Mouse (Mus musculus): Measurements from ENCODE around the gene Cog1. TPM values are rescaled to one million over a fixed set of nuclear protein-coding genes. Genes with fewer than 3 reads are reported as not detected.
A peak's percentile ranks its signal among the peaks of the same experiment; 100 is the strongest.

Gene Cog1
- polyA plus RNA-seq, 1 experiment from 2014 or later, result 18.6 TPM

DNA sequence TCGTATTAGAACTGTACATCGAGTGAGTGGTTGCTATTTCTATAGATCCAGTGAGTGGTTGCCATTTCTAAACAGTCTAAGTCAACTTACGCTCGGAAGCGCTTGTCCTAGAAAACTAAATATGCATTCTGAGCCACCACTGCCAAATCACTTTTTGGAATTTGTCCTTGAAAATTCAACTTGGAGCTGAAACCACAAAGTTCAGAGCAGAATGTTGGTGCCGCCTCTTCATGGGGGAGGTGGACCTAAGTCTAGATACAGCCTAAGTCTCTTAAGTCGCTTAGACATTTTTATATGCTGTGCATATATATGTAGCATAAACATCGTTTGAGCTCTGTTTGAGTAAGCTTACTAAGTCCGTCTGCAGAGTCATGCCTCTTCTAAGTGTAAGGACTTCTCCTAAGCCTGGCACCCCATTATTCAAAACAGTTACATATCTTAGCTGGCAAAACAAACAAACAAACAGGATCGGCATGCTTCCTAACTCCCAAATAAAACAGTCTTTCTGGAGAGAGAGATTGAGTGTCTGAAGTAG, 37.8 kb upstream of the Cog1 start:
- H3K9me3 ChIP-seq (ENCODE audit: low read length), result no peaks in the 10 kb centered on the region
- WGBS, result 45% methylated on average over 10 of the region's 10 CpGs
- H3K4me1 ChIP-seq (ENCODE audit: insufficient read depth, low read depth, low read length), result no peaks in the 10 kb centered on the region; the same call in 1 of the 2 replicates
- H3K9ac ChIP-seq (replicated peaks; ENCODE audit: low read depth), result no peak overlapping the region
- TF ChIP-seq CTCF (IDR thresholded peaks at IDR 0.05) (no peak), EP300 (IDR thresholded peaks at IDR 0.05) (no peak)
- ATAC-seq (no peak), DNase-seq (ENCODE audit: low spot score) (no peak)
- no peak overlapping the region; the same call in 1 of the 2 replicates for H3K4me2 ChIP-seq (replicated peaks; ENCODE audit: low read depth, low read length)
- no peak overlapping the region for H3K27ac ChIP-seq (ENCODE audit: low read length)
- no peaks in the 10 kb centered on the region for H3K36me3 ChIP-seq (ENCODE audit: insufficient read depth, low read length)
- H3K4me3 ChIP-seq (ENCODE audit: low read depth, low read length), result no peak overlapping the region
- no peaks in the 10 kb centered on the region for H3K27me3 ChIP-seq (replicated peaks; ENCODE audit: insufficient read depth, low read length)

- H3K27ac ChIP-seq (ENCODE audit: low read length), result peak overlapping the region; percentile 11; the same call in 1 of the 2 replicates
- peak overlapping the region; percentile 38 for H3K4me2 ChIP-seq (replicated peaks; ENCODE audit: low read depth, low read length)
- H3K4me3 ChIP-seq (ENCODE audit: low read depth, low read length), result 0 out of 2 replicates have a peak overlapping the region, but pooled peaks have one; percentile 3
- no peaks in the 10 kb centered on the region for H3K36me3 ChIP-seq (ENCODE audit: insufficient read depth, low read length)
- H3K4me1 ChIP-seq (ENCODE audit: insufficient read depth, low read depth, low read length), result no peaks in the 10 kb centered on the region; the same call in 1 of the 2 replicates
- H3K9ac ChIP-seq (replicated peaks; ENCODE audit: low read depth), result no peak overlapping the region
- 16% methylated on average over 24 of the region's 24 CpGs for WGBS
- ATAC-seq, result peak; percentile 86
- TF ChIP-seq EP300 (IDR thresholded peaks at IDR 0.05), result no peak
- peak; percentile 79 for TF ChIP-seq CTCF (IDR thresholded peaks at IDR 0.05)
- no peaks in the 10 kb centered on the region for H3K27me3 ChIP-seq (replicated peaks; ENCODE audit: insufficient read depth, low read length)
- peak; percentile 79 for DNase-seq (ENCODE audit: low spot score)
- H3K9me3 ChIP-seq (ENCODE audit: low read length), result no peaks in the 10 kb centered on the region
These were observed 37.0 kb upstream of the Cog1 start for GRCm38 (mm10) chr11:113611664-113612611.

DNA sequence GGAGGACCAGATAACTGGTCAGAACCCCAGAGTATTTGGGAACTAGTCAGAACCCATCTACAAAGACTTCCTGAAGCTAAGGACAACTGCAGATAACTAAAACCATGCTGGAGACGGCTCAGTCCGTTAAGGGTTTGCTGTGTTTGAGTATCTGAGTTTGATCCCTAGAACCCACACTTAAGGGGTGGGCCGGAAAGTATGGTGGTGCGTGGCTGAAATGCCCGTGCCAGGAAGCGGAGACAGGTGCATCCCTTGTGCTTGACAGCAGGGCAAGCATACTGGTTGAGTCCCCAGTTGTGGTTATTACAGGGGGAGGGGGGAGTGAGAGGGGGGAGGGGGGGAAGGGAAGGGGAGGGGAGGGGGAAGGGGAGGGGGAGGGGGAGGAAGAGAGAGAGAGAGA, 34.5 kb upstream of the Cog1 start:
- Histone ChIP-seq H3K9me3 (ENCODE audit: low read length) (no peaks in the 10 kb centered on the region), H3K4me1 (ENCODE audit: insufficient read depth, low read depth, low read length) (peaks cover 10% of the 10 kb centered on the region; the same call in 1 of the 2 replicates), H3K36me3 (ENCODE audit: insufficient read depth, low read length) (no peaks in the 10 kb centered on the region), H3K27ac (ENCODE audit: low read length) (no peak overlapping the region), H3K9ac (replicated peaks; ENCODE audit: low read depth) (no peak overlapping the region), H3K27me3 (replicated peaks; ENCODE audit: insufficient read depth, low read length) (peaks cover 4% of the 10 kb centered on the region; the same call in 1 of the 2 replicates), H3K4me2 (replicated peaks; ENCODE audit: low read depth, low read length) (no peak overlapping the region), H3K4me3 (ENCODE audit: low read depth, low read length) (no peak overlapping the region)
- 59% methylated on average over 6 of the region's 6 CpGs for WGBS
- TF ChIP-seq CTCF (IDR thresholded peaks at IDR 0.05) (no peak), EP300 (IDR thresholded peaks at IDR 0.05) (no peak)
- no peak for DNase-seq (ENCODE audit: low spot score)
- no peak for ATAC-seq

- no peak overlapping the region for H3K4me2 ChIP-seq (replicated peaks; ENCODE audit: low read depth, low read length)
- H3K9ac ChIP-seq (replicated peaks; ENCODE audit: low read depth), result no peak overlapping the region
- 40% methylated on average over 14 of the region's 14 CpGs for WGBS
- H3K36me3 ChIP-seq (ENCODE audit: insufficient read depth, low read length), result no peaks in the 10 kb centered on the region
- ATAC-seq (no peak), DNase-seq (ENCODE audit: low spot score) (peak; percentile 73)
- no peak overlapping the region for H3K27ac ChIP-seq (ENCODE audit: low read length)
- peaks cover 14% of the 10 kb centered on the region; the same call in 1 of the 2 replicates for H3K4me1 ChIP-seq (ENCODE audit: insufficient read depth, low read depth, low read length)
- no peaks in the 10 kb centered on the region for H3K9me3 ChIP-seq (ENCODE audit: low read length)
- H3K4me3 ChIP-seq (ENCODE audit: low read depth, low read length), result no peak overlapping the region
- H3K27me3 ChIP-seq (replicated peaks; ENCODE audit: insufficient read depth, low read length), result peaks cover 10% of the 10 kb centered on the region
- TF ChIP-seq EP300 (IDR thresholded peaks at IDR 0.05), result no peak
- TF ChIP-seq CTCF (IDR thresholded peaks at IDR 0.05), result peak; percentile 64
These were observed 31.6 kb upstream of the Cog1 start for GRCm38 (mm10) chr11:113617132-113617911.

DNA sequence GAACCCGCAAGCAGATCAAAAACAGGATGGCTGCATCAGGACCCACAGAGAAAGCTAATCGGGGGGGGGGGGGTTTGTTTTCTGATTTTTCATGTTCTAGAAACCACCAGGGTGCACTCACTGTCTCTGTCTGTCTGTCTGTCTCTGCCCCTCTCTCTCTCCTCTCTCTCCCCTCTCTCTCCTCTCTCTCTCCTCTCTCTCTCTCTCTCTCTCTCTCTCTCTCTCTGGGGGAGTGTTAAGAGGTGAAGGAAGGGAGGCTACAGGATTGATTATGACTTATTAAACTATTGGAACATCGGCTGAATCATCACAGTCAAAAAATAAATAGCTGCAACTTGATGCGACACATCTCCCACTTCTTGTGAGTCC, 30.7 kb upstream of the Cog1 start:
- ATAC-seq, result no peak
- Histone ChIP-seq H3K4me2 (replicated peaks; ENCODE audit: low read depth, low read length) (peak overlapping the region; percentile 66; the same call in 1 of the 2 replicates), H3K9me3 (ENCODE audit: low read length) (no peaks in the 10 kb centered on the region), H3K27ac (ENCODE audit: low read length) (no peak overlapping the region), H3K9ac (replicated peaks; ENCODE audit: low read depth) (no peak overlapping the region), H3K36me3 (ENCODE audit: insufficient read depth, low read length) (no peaks in the 10 kb centered on the region), H3K4me3 (ENCODE audit: low read depth, low read length) (0 out of 2 replicates have a peak overlapping the region, but pooled peaks have one; percentile 38), H3K4me1 (ENCODE audit: insufficient read depth, low read depth, low read length) (peaks cover 14% of the 10 kb centered on the region; the same call in 1 of the 2 replicates), H3K27me3 (replicated peaks; ENCODE audit: insufficient read depth, low read length) (peaks cover 10% of the 10 kb centered on the region)
- DNase-seq (ENCODE audit: low spot score), result no peak
- 16% methylated on average over 4 of the region's 4 CpGs for WGBS
- TF ChIP-seq EP300 (IDR thresholded peaks at IDR 0.05) (no peak), CTCF (IDR thresholded peaks at IDR 0.05) (no peak)
